Mouse (Mus musculus) lung, postnatal 0 days (tissue): ENCODE data around the gene Nudt5. TPM values are rescaled to one million over a fixed set of nuclear protein-coding genes. Genes with fewer than 3 reads are reported as not detected.
A peak's percentile ranks its signal among the peaks of the same experiment; 100 is the strongest.

Source experiments
- ATAC-seq: fragments of 200-750 bp; cut with Nextera tagmentation; 2 replicates; pipeline ENCODE4 v1.8.0; 2017; ENCODE audit warnings: moderate library complexity
- DNase-seq: peaks from one replicate; pipeline ENCODE4 v3.0.0-alpha.2; 2016; ENCODE audit warnings: low spot score
- H3K27ac ChIP-seq: fragments of 300-500 bp; sonication (generic); 2 replicates; pipeline ENCODE4 v1.5.1; 2014; ENCODE audit warnings: antibody characterized with exemption, mild to moderate bottlenecking, low read length, mixed read lengths
- H3K27me3 ChIP-seq: fragments of 300-500 bp; sonication (generic); replicated peaks from 2 replicates; pipeline ENCODE4 v1.6.1; 2014; ENCODE audit warnings: low read length, mixed read lengths; ENCODE audit not compliant: insufficient read depth
- H3K36me3 ChIP-seq: fragments of 300-500 bp; sonication (generic); 2 replicates; pipeline ENCODE4 v1.6.1; 2014; ENCODE audit warnings: low read length, mixed read lengths; ENCODE audit not compliant: insufficient read depth
- H3K4me1 ChIP-seq: fragments of 300-500 bp; sonication (generic); 2 replicates; pipeline ENCODE4 v1.6.1; 2014; ENCODE audit warnings: antibody characterized with exemption, low read depth, low read length, mixed read lengths; ENCODE audit not compliant: insufficient read depth
- H3K4me2 ChIP-seq: fragments of 300-500 bp; sonication (generic); replicated peaks from 2 replicates; pipeline ENCODE4 v1.6.1; 2014; ENCODE audit warnings: low read depth, mild to moderate bottlenecking, low read length, moderate library complexity, mixed read lengths
- H3K4me3 ChIP-seq: fragments of 300-500 bp; sonication (generic); 2 replicates; pipeline ENCODE4 v1.5.1; 2014; ENCODE audit warnings: low read depth, low read length
- H3K9ac ChIP-seq: fragments of 300-500 bp; sonication (generic); replicated peaks from 2 replicates; pipeline ENCODE4 v1.6.1; 2014; ENCODE audit warnings: low read depth, mild to moderate bottlenecking
- H3K9me3 ChIP-seq: fragments of 300-500 bp; sonication (generic); 2 replicates; pipeline ENCODE4 v1.6.1; 2016; ENCODE audit warnings: low read length, mixed read lengths
- CTCF ChIP-seq: IDR thresholded peaks from 2 replicates; pipeline ENCODE4 v1.5.1; 2016; ENCODE audit warnings: antibody characterized with exemption, mild to moderate bottlenecking
- EP300 ChIP-seq: IDR thresholded peaks from 2 replicates; pipeline ENCODE4 v1.6.1; 2016; ENCODE audit warnings: antibody characterized with exemption, mild to moderate bottlenecking, control low read depth
- WGBS: fragments of 180-500 bp; shearing (Covaris S2); extraction: QIAGEN DNeasy Blood & Tissue Kit; methylation state at CpG from one replicate; pipeline ENCODE4 v1.1.7; 2014; 5-methylcytosine and 5-hydroxymethylcytosine counted together
- polyA plus RNA-seq: library from polyadenylated mRNA; unstranded; fragments of >200 nt; fragmentation: Nextera tagmentation; extraction: Ambion mirVana; gene quantifications from 2 replicates; pipeline ENCODE4 v1.2.1, GENCODE M21; 2015

Nudt5 gene
- polyA plus RNA-seq, 1 experiment from 2014 or later: 18.5 TPM

GRCm38 (mm10) chr2:5824213-5824612 lies 20.6 kb upstream of the Nudt5 start:
- ATAC-seq: no peak
- Histone ChIP-seq H3K4me2 (no peak overlapping the region), H3K4me1 (no peaks in the 10 kb centered on the region), H3K27me3 (no peaks in the 10 kb centered on the region), H3K36me3 (peaks cover 34% of the 10 kb centered on the region), H3K9ac (no peak overlapping the region), H3K9me3 (no peaks in the 10 kb centered on the region), H3K4me3 (no peak overlapping the region), H3K27ac (no peak overlapping the region)
- DNase-seq: peak; percentile 19
- WGBS: 11% methylated on average over 1 of the region's 1 CpGs
- peak; percentile 47 for TF ChIP-seq CTCF
- no peak for TF ChIP-seq EP300

DNA sequence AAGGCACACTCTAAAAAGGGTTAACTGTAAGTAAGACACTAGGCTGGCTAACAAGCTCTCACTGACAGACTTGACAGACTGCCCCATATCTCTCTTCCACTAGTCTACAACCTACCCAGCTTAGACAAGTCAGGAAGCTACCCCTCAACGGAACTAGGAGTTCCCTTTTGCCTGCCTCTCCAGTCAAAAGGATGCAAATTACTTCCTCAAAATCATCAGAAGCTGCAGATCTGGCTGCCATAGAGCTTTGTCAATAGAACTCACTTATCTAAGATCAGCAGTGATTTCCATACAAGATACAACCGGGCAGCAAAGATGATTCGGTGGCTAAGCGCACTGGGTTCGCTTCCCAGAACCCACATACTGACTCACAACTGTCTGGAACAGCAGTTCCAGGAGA lies 20.1 kb upstream of the Nudt5 start:
- no peak overlapping the region for H3K4me2 ChIP-seq
- DNase-seq (peak; percentile 30), ATAC-seq (no peak)
- no peaks in the 10 kb centered on the region for H3K4me1 ChIP-seq
- H3K9me3 ChIP-seq: no peaks in the 10 kb centered on the region
- H3K4me3 ChIP-seq: no peak overlapping the region
- H3K36me3 ChIP-seq: peaks cover 30% of the 10 kb centered on the region
- H3K27ac ChIP-seq: no peak overlapping the region
- H3K9ac ChIP-seq: no peak overlapping the region
- TF ChIP-seq CTCF (no peak), EP300 (no peak)
- WGBS: 74% methylated on average over 5 of the region's 5 CpGs
- no peaks in the 10 kb centered on the region for H3K27me3 ChIP-seq

- Histone ChIP-seq H3K27me3 (no peaks in the 10 kb centered on the region), H3K9me3 (no peaks in the 10 kb centered on the region), H3K27ac (no peak overlapping the region), H3K4me1 (no peaks in the 10 kb centered on the region), H3K4me2 (no peak overlapping the region), H3K36me3 (peaks cover 23% of the 10 kb centered on the region), H3K9ac (no peak overlapping the region), H3K4me3 (no peak overlapping the region)
- DNase-seq (no peak), ATAC-seq (no peak)
- no peak for TF ChIP-seq EP300
- TF ChIP-seq CTCF: no peak
- WGBS: 92% methylated on average over 5 of the region's 5 CpGs
Observed at GRCm38 (mm10) chr2:5825265-5825913, 19.4 kb upstream of the Nudt5 start.

GRCm38 (mm10) chr2:5840815-5841214 lies 4.0 kb upstream of the Nudt5 start:
- Histone ChIP-seq H3K4me3 (no peak overlapping the region), H3K27ac (no peak overlapping the region), H3K9me3 (no peaks in the 10 kb centered on the region), H3K36me3 (peaks cover 19% of the 10 kb centered on the region), H3K4me2 (no peak overlapping the region), H3K27me3 (no peaks in the 10 kb centered on the region), H3K4me1 (no peaks in the 10 kb centered on the region), H3K9ac (no peak overlapping the region)
- TF ChIP-seq EP300: no peak
- TF ChIP-seq CTCF: no peak
- DNase-seq: no peak
- 96% methylated on average over 11 of the region's 11 CpGs for WGBS
- no peak for ATAC-seq

DNA sequence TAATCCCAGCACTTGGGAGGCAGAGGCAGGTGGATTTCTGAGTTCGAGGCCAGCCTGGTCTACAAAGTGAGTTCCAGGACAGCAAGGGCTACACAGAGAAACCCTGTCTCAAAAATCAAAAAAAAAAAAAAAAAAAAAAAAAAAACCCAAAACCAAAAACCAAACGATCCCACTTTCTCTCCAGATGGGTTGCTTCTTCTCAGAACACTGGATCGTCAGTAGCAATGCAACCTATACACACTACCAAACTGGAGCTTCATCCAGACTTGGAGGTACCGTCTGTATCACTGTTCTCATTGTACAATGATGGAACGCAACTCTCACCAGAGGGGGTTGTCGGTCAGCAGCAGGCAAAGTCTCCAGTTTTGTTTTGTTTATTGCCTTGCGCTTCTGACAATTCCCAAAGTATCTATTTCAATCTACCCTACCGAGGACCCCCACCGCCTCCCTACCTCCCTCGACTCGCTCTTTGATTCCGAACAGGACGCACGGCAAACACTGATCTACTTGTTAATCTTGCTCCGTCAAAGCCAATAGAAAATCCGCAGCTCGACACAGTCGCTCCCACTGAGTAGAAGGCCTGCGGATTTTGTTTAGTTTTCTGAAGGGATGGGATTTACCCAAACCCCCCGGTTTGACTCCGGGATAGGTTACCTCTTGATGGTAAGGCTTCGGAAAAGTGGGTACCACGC lies 492 bp upstream of the Nudt5 start:
- DNase-seq: no peak
- ATAC-seq: peak; percentile 17
- Histone ChIP-seq H3K9me3 (no peaks in the 10 kb centered on the region), H3K27me3 (no peaks in the 10 kb centered on the region), H3K27ac (peak overlapping the region; percentile 89), H3K36me3 (peaks cover 19% of the 10 kb centered on the region), H3K4me3 (peak overlapping the region; percentile 82), H3K4me2 (peak overlapping the region; percentile 66), H3K9ac (peak overlapping the region; percentile 77), H3K4me1 (peaks cover 2% of the 10 kb centered on the region; the same call in 1 of the 2 replicates)
- TF ChIP-seq CTCF: no peak
- TF ChIP-seq EP300: no peak
- WGBS: 2% methylated on average over 23 of the region's 23 CpGs

DNA sequence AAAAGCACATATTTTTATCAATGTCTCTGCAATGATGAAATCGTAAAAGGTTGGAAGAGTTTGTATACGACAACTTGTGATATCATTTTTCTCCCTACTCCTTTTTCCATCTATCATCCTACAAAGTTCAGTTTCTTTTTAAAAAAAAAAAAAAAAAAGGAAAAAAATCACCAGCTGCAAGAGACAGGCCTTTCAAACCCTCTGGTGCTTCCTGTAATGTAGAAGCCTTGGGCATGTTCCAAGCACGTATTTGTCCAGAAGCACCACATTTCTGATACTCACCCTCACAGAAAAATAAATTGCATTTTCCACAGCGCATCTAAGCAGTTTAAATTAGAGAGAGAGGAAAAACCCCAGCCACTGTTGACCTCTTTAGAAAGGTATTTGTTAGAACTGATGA lies 1.0 kb downstream of the Nudt5 start:
- no peaks in the 10 kb centered on the region for H3K9me3 ChIP-seq
- DNase-seq: no peak

More for the DNA sequence above, 1.0 kb downstream of the Nudt5 start:
- TF ChIP-seq EP300 (no peak), CTCF (no peak)
- Histone ChIP-seq H3K9ac (peak overlapping the region; percentile 77), H3K4me3 (peak overlapping the region; percentile 82), H3K27me3 (no peaks in the 10 kb centered on the region), H3K27ac (peak overlapping the region; percentile 89; the same call in 1 of the 2 replicates), H3K4me1 (peaks cover 2% of the 10 kb centered on the region; the same call in 1 of the 2 replicates), H3K4me2 (peak overlapping the region; percentile 68), H3K36me3 (peaks cover 5% of the 10 kb centered on the region; the same call in 1 of the 2 replicates)
- ATAC-seq: no peak
- WGBS: 11% methylated on average over 4 of the region's 4 CpGs
